Mouse (Mus musculus): ENCODE measurements at regions not wholly inside any gene's neighbourhood (a gene's known extent, or its start where the extent isn't known, plus 50 kb on each side); places are given as distances from the start of the nearest gene placed in this dataset.

DNA sequence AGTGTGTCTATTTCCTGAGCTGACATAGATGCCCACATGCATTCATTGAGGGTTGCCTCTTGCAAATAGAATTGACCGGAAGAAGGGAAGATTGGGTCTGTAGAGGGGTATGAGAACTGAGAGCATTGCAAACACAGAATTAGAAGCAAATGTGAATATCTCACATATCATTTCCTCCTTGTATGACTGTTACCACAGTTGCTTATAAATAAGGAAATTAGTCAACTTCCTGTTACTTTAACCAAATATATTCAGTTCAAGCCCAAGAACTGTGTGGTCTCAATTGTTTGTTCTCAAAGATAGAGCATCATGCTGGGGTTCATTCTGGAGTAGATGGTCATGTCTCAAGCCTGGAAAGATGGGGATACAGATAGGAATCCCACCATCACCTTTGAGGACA is 535.6 kb downstream of the Gja1 start:
- Histone ChIP-seq H3K27me3 (ENCODE audit: control insufficient read depth, insufficient read depth, low read length, poor library complexity, severe bottlenecking) (peaks cover 1% of the 10 kb centered on the region; the same call in 1 of the 2 replicates), H3K9ac (ENCODE audit: low read depth, poor library complexity, severe bottlenecking) (no peak overlapping the region), H3K36me3 (ENCODE audit: control insufficient read depth, insufficient read depth, low read length, poor library complexity, severe bottlenecking) (no peaks in the 10 kb centered on the region), H3K9me3 (replicated peaks; ENCODE audit: control insufficient read depth, insufficient read depth, low read length, poor library complexity, severe bottlenecking) (no peaks in the 10 kb centered on the region), H3K4me1 (ENCODE audit: control insufficient read depth, insufficient read depth, low read length) (no peaks in the 10 kb centered on the region), H3K27ac (ENCODE audit: insufficient read depth, low read length) (no peak overlapping the region), H3K4me3 (ENCODE audit: low read depth, low read length) (no peak overlapping the region)
- TF ChIP-seq CTCF (IDR thresholded peaks at IDR 0.05; ENCODE audit: low read depth, low read length) (no peak), EP300 (IDR thresholded peaks at IDR 0.05; ENCODE audit: insufficient read depth, low read depth, low read length) (no peak), POLR2A (IDR thresholded peaks at IDR 0.05; ENCODE audit: insufficient read depth, low read length) (no peak)

DNA sequence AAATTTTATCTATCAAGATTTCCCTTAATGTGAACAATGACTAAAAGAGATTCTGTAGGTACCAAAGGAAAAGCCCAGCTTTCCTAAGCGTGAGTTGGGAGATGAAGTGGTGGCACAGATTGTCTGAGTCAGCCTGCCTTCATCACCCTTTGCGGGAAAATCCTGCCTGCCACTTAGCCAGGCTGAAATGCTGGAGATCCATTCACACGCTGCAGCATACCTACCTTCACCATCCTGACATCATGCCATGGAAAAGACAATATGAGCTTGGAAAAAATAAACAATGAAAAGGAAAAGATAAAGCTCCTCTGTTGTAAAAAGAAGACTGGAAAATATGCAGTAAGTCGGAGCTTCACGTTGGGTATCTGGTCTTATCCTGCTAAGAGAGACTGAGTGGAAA is 537.0 kb downstream of the Gja1 start:
- Histone ChIP-seq H3K27me3 (ENCODE audit: control insufficient read depth, insufficient read depth, low read length, poor library complexity, severe bottlenecking) (peaks cover 1% of the 10 kb centered on the region; the same call in 1 of the 2 replicates), H3K4me3 (ENCODE audit: low read depth, low read length) (no peak overlapping the region), H3K9me3 (replicated peaks; ENCODE audit: control insufficient read depth, insufficient read depth, low read length, poor library complexity, severe bottlenecking) (no peaks in the 10 kb centered on the region), H3K36me3 (ENCODE audit: control insufficient read depth, insufficient read depth, low read length, poor library complexity, severe bottlenecking) (no peaks in the 10 kb centered on the region), H3K27ac (ENCODE audit: insufficient read depth, low read length) (no peak overlapping the region), H3K4me1 (ENCODE audit: control insufficient read depth, insufficient read depth, low read length) (no peaks in the 10 kb centered on the region), H3K9ac (ENCODE audit: low read depth, poor library complexity, severe bottlenecking) (no peak overlapping the region)
- TF ChIP-seq POLR2A (IDR thresholded peaks at IDR 0.05; ENCODE audit: insufficient read depth, low read length) = no peak
- TF ChIP-seq CTCF (IDR thresholded peaks at IDR 0.05; ENCODE audit: low read depth, low read length) = no peak
- TF ChIP-seq EP300 (IDR thresholded peaks at IDR 0.05; ENCODE audit: insufficient read depth, low read depth, low read length) = no peak

DNA sequence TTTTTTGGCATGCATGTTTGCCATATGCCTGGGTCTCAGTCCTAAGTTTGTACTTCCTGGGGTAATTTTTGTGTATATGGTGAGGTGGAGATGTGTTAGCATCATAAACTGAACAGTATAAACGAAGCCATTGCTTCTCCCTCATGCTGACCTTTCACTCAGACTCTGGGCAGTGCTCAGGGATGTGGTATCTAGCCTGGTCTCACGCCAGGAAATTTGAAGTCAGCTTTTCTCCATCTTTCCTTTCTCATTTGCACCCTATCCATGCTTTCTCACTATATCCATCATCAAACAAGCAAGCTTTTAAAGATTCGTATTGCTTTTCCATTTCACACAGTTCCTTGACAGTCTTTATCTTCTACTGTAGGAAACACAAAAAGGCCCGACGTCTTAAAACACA is 541.3 kb downstream of the Gja1 start:
- H3K4me3 ChIP-seq (ENCODE audit: low read depth, low read length) = no peak overlapping the region

DNA sequence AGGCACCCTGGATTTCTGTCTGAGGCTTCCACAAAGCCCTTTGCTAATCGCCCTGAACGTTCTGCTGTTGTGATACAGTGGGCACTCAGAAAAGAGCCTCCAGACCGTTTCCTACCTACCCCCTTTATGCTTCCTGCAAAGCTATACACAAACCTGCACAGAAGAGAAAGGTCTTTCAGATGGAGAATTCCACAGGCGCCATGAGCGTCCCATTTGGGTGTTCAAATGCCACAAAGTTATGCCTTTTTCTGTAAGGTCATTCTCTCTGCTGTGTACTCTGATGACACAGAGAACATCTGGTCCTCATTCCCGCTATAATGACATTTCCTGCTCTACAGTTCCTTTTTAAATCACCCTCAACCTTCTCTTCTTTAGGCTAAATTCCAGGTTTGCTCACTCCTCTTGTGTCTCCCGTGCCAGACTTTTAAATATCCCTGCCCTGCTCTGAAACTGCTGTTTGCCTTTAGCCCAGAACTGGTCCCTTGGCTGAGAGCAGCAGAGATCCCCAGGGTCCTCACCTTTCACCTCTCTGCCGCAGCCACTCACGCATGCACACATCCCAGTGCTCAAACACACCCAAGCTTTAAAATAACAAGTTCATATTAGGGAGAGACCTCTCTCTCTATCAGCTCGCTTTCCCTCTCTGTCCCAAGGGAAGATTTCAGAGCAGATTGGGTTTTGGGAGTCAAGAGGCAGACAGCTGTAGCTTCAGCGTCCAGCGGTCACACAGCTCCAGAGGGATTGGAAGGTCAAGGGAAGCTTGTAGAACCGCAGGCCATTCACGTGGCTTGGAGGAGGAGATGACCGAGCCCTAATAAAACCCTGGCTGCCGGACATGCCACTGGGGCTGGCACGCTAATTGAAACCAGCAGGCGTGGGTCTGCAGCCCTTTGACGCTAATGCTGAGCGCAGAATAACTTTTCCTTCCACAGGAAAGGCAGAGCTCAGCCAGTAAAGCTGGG is 543.9 kb downstream of the Gja1 start:
- no peak for TF ChIP-seq EP300 (IDR thresholded peaks at IDR 0.05; ENCODE audit: insufficient read depth, low read depth, low read length)
- no peak for TF ChIP-seq CTCF (IDR thresholded peaks at IDR 0.05; ENCODE audit: low read depth, low read length)
- Histone ChIP-seq H3K4me1 (ENCODE audit: control insufficient read depth, insufficient read depth, low read length) (no peaks in the 10 kb centered on the region), H3K9ac (ENCODE audit: low read depth, poor library complexity, severe bottlenecking) (no peak overlapping the region), H3K9me3 (replicated peaks; ENCODE audit: control insufficient read depth, insufficient read depth, low read length, poor library complexity, severe bottlenecking) (no peaks in the 10 kb centered on the region), H3K36me3 (ENCODE audit: control insufficient read depth, insufficient read depth, low read length, poor library complexity, severe bottlenecking) (no peaks in the 10 kb centered on the region), H3K4me3 (ENCODE audit: low read depth, low read length) (no peak overlapping the region), H3K27ac (ENCODE audit: insufficient read depth, low read length) (no peak overlapping the region), H3K27me3 (ENCODE audit: control insufficient read depth, insufficient read depth, low read length, poor library complexity, severe bottlenecking) (no peaks in the 10 kb centered on the region)

More for the DNA sequence above, 541.3 kb downstream of the Gja1 start:
- Histone ChIP-seq H3K9me3 (replicated peaks; ENCODE audit: control insufficient read depth, insufficient read depth, low read length, poor library complexity, severe bottlenecking) (no peaks in the 10 kb centered on the region), H3K36me3 (ENCODE audit: control insufficient read depth, insufficient read depth, low read length, poor library complexity, severe bottlenecking) (no peaks in the 10 kb centered on the region), H3K27ac (ENCODE audit: insufficient read depth, low read length) (no peak overlapping the region), H3K9ac (ENCODE audit: low read depth, poor library complexity, severe bottlenecking) (no peak overlapping the region), H3K4me1 (ENCODE audit: control insufficient read depth, insufficient read depth, low read length) (no peaks in the 10 kb centered on the region), H3K27me3 (ENCODE audit: control insufficient read depth, insufficient read depth, low read length, poor library complexity, severe bottlenecking) (peaks cover 1% of the 10 kb centered on the region; the same call in 1 of the 2 replicates)
- TF ChIP-seq CTCF (IDR thresholded peaks at IDR 0.05; ENCODE audit: low read depth, low read length) (no peak), EP300 (IDR thresholded peaks at IDR 0.05; ENCODE audit: insufficient read depth, low read depth, low read length) (no peak), POLR2A (IDR thresholded peaks at IDR 0.05; ENCODE audit: insufficient read depth, low read length) (no peak)

DNA sequence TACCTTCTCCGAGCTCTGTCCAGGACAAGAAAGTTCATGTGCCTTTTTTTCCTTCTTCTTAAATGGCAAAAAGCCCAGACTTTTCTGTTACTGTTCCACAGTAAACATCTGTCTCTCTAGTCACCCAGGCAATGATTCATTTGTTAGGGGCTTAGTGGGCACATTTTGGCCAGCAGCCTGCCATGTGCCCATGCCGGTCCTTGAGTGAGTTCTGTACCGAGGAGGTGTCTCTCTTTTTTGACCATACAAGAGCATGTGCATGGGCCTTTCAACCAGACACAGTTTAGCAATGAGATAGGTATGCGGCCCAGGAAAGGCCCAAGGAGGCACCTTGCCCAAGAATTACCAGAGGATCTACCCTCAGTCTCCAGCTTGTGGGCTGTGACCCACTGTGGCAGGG is 551.0 kb upstream of the Hsf2 start:
- Histone ChIP-seq H3K4me3 (ENCODE audit: low read depth, low read length) (no peak overlapping the region), H3K4me1 (ENCODE audit: control insufficient read depth, insufficient read depth, low read length) (no peaks in the 10 kb centered on the region), H3K27me3 (ENCODE audit: control insufficient read depth, insufficient read depth, low read length, poor library complexity, severe bottlenecking) (no peaks in the 10 kb centered on the region), H3K36me3 (ENCODE audit: control insufficient read depth, insufficient read depth, low read length, poor library complexity, severe bottlenecking) (no peaks in the 10 kb centered on the region), H3K27ac (ENCODE audit: insufficient read depth, low read length) (no peak overlapping the region), H3K9ac (ENCODE audit: low read depth, poor library complexity, severe bottlenecking) (no peak overlapping the region), H3K9me3 (replicated peaks; ENCODE audit: control insufficient read depth, insufficient read depth, low read length, poor library complexity, severe bottlenecking) (no peaks in the 10 kb centered on the region)
- TF ChIP-seq POLR2A (IDR thresholded peaks at IDR 0.05; ENCODE audit: insufficient read depth, low read length) = no peak

DNA sequence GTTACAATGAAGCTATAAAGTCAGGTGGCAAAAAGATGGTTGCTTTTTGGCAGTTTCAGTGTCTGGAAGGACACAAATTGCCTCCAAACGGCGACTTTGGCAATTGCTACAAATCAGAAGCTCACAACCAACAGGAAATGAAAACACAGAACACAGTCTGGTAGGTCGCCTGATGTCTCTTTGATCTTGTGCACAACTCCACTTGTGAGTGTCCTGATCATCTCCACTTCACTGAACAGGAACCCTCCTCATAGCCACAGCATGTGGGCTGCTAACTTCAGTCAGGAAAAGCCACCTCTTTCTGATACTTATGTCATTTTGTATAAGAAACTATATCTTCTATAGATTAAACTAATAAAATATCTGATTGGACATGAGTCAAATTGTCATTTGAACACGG is 544.2 kb upstream of the Hsf2 start:
- Histone ChIP-seq H3K27ac (ENCODE audit: insufficient read depth, low read length) (no peak overlapping the region), H3K4me3 (ENCODE audit: low read depth, low read length) (no peak overlapping the region), H3K9me3 (replicated peaks; ENCODE audit: control insufficient read depth, insufficient read depth, low read length, poor library complexity, severe bottlenecking) (no peaks in the 10 kb centered on the region), H3K4me1 (ENCODE audit: control insufficient read depth, insufficient read depth, low read length) (no peaks in the 10 kb centered on the region), H3K9ac (ENCODE audit: low read depth, poor library complexity, severe bottlenecking) (no peak overlapping the region), H3K36me3 (ENCODE audit: control insufficient read depth, insufficient read depth, low read length, poor library complexity, severe bottlenecking) (no peaks in the 10 kb centered on the region), H3K27me3 (ENCODE audit: control insufficient read depth, insufficient read depth, low read length, poor library complexity, severe bottlenecking) (no peaks in the 10 kb centered on the region)
- TF ChIP-seq CTCF (IDR thresholded peaks at IDR 0.05; ENCODE audit: low read depth, low read length) (no peak), POLR2A (IDR thresholded peaks at IDR 0.05; ENCODE audit: insufficient read depth, low read length) (no peak), EP300 (IDR thresholded peaks at IDR 0.05; ENCODE audit: insufficient read depth, low read depth, low read length) (no peak)

All from ES-Bruce4 (cell line).